In the genomic region with DNA sequence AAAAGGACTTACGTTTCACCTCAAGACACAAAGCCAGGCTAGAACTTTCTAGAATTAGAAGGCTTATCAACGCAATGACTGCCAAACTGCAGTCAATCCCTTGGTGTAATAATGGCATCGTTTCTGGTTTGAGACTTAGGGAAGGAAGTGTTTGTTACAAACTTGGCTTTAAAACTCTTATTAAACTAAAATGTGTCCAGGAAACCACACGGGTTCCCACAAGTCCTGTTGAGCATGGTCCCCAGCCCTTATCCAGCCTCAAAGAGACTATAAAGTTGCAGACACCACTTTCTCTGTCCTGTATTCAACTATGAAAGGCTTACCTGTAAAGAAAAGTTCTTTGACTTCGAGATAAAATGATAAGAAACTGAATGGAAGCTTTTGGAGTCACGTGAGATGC, we compare ENCODE assay signal across 18 mouse cellular contexts.
A peak's percentile ranks its signal among the peaks of the same experiment; 100 is the strongest.
DNase-seq lines count a peak whose midpoint lies in the region; ATAC-seq and TF ChIP-seq lines count a peak whose summit lies in the region.
"Had no signal": no experiment of that assay in that cellular context is flagged by ENCODE, and none has a peak within 500 bp of the region (broad histone marks: within the 10 kb centered on the region; RNA-seq: fewer than 3 reads in every experiment).

No protein-coding gene starts in this region.

- ATAC-seq in embryonic facial prominence, embryonic 14.5 days (ENCODE audit: low read depth) = no peak
- ATAC-seq in hindbrain, postnatal 0 days = no peak
- no peak for ATAC-seq in hindbrain, embryonic 11.5 days (ENCODE audit: low FRiP score)
- ATAC-seq in lung, embryonic 14.5 days (ENCODE audit: insufficient read depth) = no peak
- no peak for ATAC-seq in intestine, embryonic 15.5 days
- ATAC-seq: forebrain, embryonic 15.5 days had no signal

- no peak for TF ChIP-seq CTCF in hindbrain, postnatal 0 days (IDR thresholded peaks at IDR 0.05; ENCODE audit: low read depth)
- TF ChIP-seq CTCF in lung, embryonic 14.5 days (IDR thresholded peaks at IDR 0.05; ENCODE audit: low read depth) = no peak

- no peak overlapping the region for H3K4me3 ChIP-seq in embryonic facial prominence, embryonic 14.5 days (ENCODE audit: low read depth, low read length)
- no peak overlapping the region for H3K4me3 ChIP-seq in embryonic facial prominence, embryonic 10.5 days
- no peak overlapping the region for H3K4me3 ChIP-seq in hindbrain, postnatal 0 days (ENCODE audit: low read length)
- no peak overlapping the region for H3K4me3 ChIP-seq in hindbrain, embryonic 11.5 days (ENCODE audit: low read depth, low read length)
- no peak overlapping the region for H3K4me3 ChIP-seq in lung, embryonic 14.5 days (ENCODE audit: low read depth, low read length)
- H3K4me3 ChIP-seq in intestine, embryonic 15.5 days (replicated peaks) = no peak overlapping the region
- H3K4me3 ChIP-seq: erythroblast, embryonic 14.5 days; forebrain, embryonic 15.5 days; midbrain, embryonic 10.5 days; neural tube, embryonic 13.5 days; stomach, embryonic 15.5 days had no signal

- no peak overlapping the region for H3K4me2 ChIP-seq in embryonic facial prominence, embryonic 14.5 days (ENCODE audit: low read depth, low read length)
- H3K4me2 ChIP-seq in hindbrain, postnatal 0 days (ENCODE audit: low read depth, low read length) = no peak overlapping the region
- no peak overlapping the region for H3K4me2 ChIP-seq in hindbrain, embryonic 11.5 days (replicated peaks; ENCODE audit: low read depth, low read length)
- H3K4me2 ChIP-seq in lung, embryonic 14.5 days = no peak overlapping the region
- no peak overlapping the region for H3K4me2 ChIP-seq in intestine, embryonic 15.5 days (replicated peaks)
- H3K4me2 ChIP-seq: forebrain, embryonic 15.5 days; neural tube, embryonic 13.5 days; stomach, embryonic 15.5 days had no signal

- peak overlapping the region; percentile 29 for H3K27ac ChIP-seq in embryonic facial prominence, embryonic 14.5 days (replicated peaks; ENCODE audit: low read depth, low read length)
- H3K27ac ChIP-seq in embryonic facial prominence, embryonic 10.5 days (replicated peaks) = no peak overlapping the region
- H3K27ac ChIP-seq in hindbrain, postnatal 0 days = 0 out of 2 replicates have a peak overlapping the region, but pooled peaks have one; percentile 11
- no peak overlapping the region for H3K27ac ChIP-seq in hindbrain, embryonic 11.5 days (ENCODE audit: low read depth, low read length)
- H3K27ac ChIP-seq in lung, embryonic 14.5 days (ENCODE audit: low read depth) = peak overlapping the region; percentile 58; the same call in 1 of the 2 replicates
- H3K27ac ChIP-seq in intestine, embryonic 15.5 days = peak overlapping the region; percentile 42; the same call in 1 of the 2 replicates
- H3K27ac ChIP-seq: forebrain, embryonic 15.5 days; midbrain, embryonic 10.5 days; neural tube, embryonic 13.5 days had no signal

- H3K9ac ChIP-seq in embryonic facial prominence, embryonic 14.5 days (ENCODE audit: low read depth, low read length) = no peak overlapping the region
- H3K9ac ChIP-seq in hindbrain, postnatal 0 days (replicated peaks; ENCODE audit: low read length) = no peak overlapping the region
- no peak overlapping the region for H3K9ac ChIP-seq in hindbrain, embryonic 11.5 days (ENCODE audit: low read depth, low read length)
- no peak overlapping the region for H3K9ac ChIP-seq in lung, embryonic 14.5 days
- no peak overlapping the region for H3K9ac ChIP-seq in intestine, embryonic 15.5 days
- H3K9ac ChIP-seq: forebrain, embryonic 15.5 days; neural tube, embryonic 13.5 days; stomach, embryonic 15.5 days had no signal

- no peaks in the 10 kb centered on the region for H3K9me3 ChIP-seq in embryonic facial prominence, embryonic 14.5 days (ENCODE audit: control insufficient read depth, low read length)
- no peaks in the 10 kb centered on the region for H3K9me3 ChIP-seq in embryonic facial prominence, embryonic 10.5 days
- H3K9me3 ChIP-seq in hindbrain, postnatal 0 days (ENCODE audit: low read length) = no peaks in the 10 kb centered on the region
- H3K9me3 ChIP-seq in hindbrain, embryonic 11.5 days (ENCODE audit: control insufficient read depth, low read length) = no peaks in the 10 kb centered on the region
- H3K9me3 ChIP-seq in lung, embryonic 14.5 days (ENCODE audit: low read depth, low read length) = no peaks in the 10 kb centered on the region
- H3K9me3 ChIP-seq in intestine, embryonic 15.5 days = no peaks in the 10 kb centered on the region
- H3K9me3 ChIP-seq: forebrain, embryonic 15.5 days; midbrain, embryonic 10.5 days; neural tube, embryonic 13.5 days; stomach, embryonic 15.5 days had no signal

- WGBS in embryonic facial prominence, embryonic 14.5 days = 81% methylated on average over 6 of the region's 6 CpGs
- 89% methylated on average over 6 of the region's 6 CpGs for WGBS in embryonic facial prominence, embryonic 10.5 days
- 88% methylated on average over 6 of the region's 6 CpGs for WGBS in hindbrain, postnatal 0 days
- 89% methylated on average over 6 of the region's 6 CpGs for WGBS in hindbrain, embryonic 11.5 days
- WGBS in lung, embryonic 14.5 days = 80% methylated on average over 6 of the region's 6 CpGs
- WGBS in intestine, embryonic 15.5 days = 82% methylated on average over 6 of the region's 6 CpGs

- 0 out of 2 replicates have a peak, but pooled peaks cover 2% of the 10 kb centered on the region for H3K36me3 ChIP-seq in embryonic facial prominence, embryonic 14.5 days (ENCODE audit: control insufficient read depth, insufficient read depth, low read length)
- H3K36me3 ChIP-seq in embryonic facial prominence, embryonic 10.5 days (replicated peaks) = no peaks in the 10 kb centered on the region
- H3K36me3 ChIP-seq in hindbrain, postnatal 0 days (ENCODE audit: insufficient read depth, low read length) = peaks cover 14% of the 10 kb centered on the region; the same call in 1 of the 2 replicates
- H3K36me3 ChIP-seq in hindbrain, embryonic 11.5 days (ENCODE audit: control insufficient read depth, insufficient read depth, low read length) = no peaks in the 10 kb centered on the region
- no peaks in the 10 kb centered on the region for H3K36me3 ChIP-seq in lung, embryonic 14.5 days (ENCODE audit: insufficient read depth)
- peaks cover 10% of the 10 kb centered on the region; the same call in 1 of the 2 replicates for H3K36me3 ChIP-seq in intestine, embryonic 15.5 days
- H3K36me3 ChIP-seq: forebrain, embryonic 15.5 days; midbrain, embryonic 10.5 days had no signal

- H3K27me3 ChIP-seq in embryonic facial prominence, embryonic 14.5 days (replicated peaks; ENCODE audit: control insufficient read depth, insufficient read depth, low read length) = no peaks in the 10 kb centered on the region
- H3K27me3 ChIP-seq in embryonic facial prominence, embryonic 10.5 days (replicated peaks; ENCODE audit: low read depth, poor library complexity, severe bottlenecking) = no peaks in the 10 kb centered on the region
- no peaks in the 10 kb centered on the region for H3K27me3 ChIP-seq in hindbrain, postnatal 0 days (ENCODE audit: insufficient read depth, low read length)
- H3K27me3 ChIP-seq in hindbrain, embryonic 11.5 days (ENCODE audit: control insufficient read depth, insufficient read depth, low read length) = no peaks in the 10 kb centered on the region
- H3K27me3 ChIP-seq in lung, embryonic 14.5 days (ENCODE audit: insufficient read depth, low read length) = no peaks in the 10 kb centered on the region
- no peaks in the 10 kb centered on the region for H3K27me3 ChIP-seq in intestine, embryonic 15.5 days (replicated peaks)
- H3K27me3 ChIP-seq: CH12.LX; forebrain, embryonic 15.5 days; neural tube, embryonic 13.5 days; stomach, embryonic 15.5 days had no signal

- H3K4me1 ChIP-seq in embryonic facial prominence, embryonic 14.5 days (ENCODE audit: control insufficient read depth, insufficient read depth, low read length) = peaks cover 16% of the 10 kb centered on the region; the same call in 1 of the 2 replicates
- peaks cover 5% of the 10 kb centered on the region for H3K4me1 ChIP-seq in embryonic facial prominence, embryonic 10.5 days
- H3K4me1 ChIP-seq in hindbrain, postnatal 0 days (ENCODE audit: insufficient read depth, low read length) = no peaks in the 10 kb centered on the region
- H3K4me1 ChIP-seq in hindbrain, embryonic 11.5 days (replicated peaks; ENCODE audit: control insufficient read depth, insufficient read depth, low read length) = no peaks in the 10 kb centered on the region
- H3K4me1 ChIP-seq in lung, embryonic 14.5 days (ENCODE audit: insufficient read depth) = peaks cover 8% of the 10 kb centered on the region
- peaks cover 5% of the 10 kb centered on the region; the same call in 1 of the 2 replicates for H3K4me1 ChIP-seq in intestine, embryonic 15.5 days (replicated peaks)
- H3K4me1 ChIP-seq: forebrain, embryonic 15.5 days; neural tube, embryonic 13.5 days; stomach, embryonic 15.5 days had no signal

- no peak for DNase-seq in embryonic facial prominence, embryonic 14.5 days (ENCODE audit: low spot score)
- DNase-seq in embryonic facial prominence, embryonic 10.5 days (ENCODE audit: low spot score) = no peak
- no peak for DNase-seq in hindbrain, postnatal 0 days (ENCODE audit: low spot score)
- no peak for DNase-seq in hindbrain, embryonic 11.5 days (ENCODE audit: low spot score)
- no peak for DNase-seq in lung, embryonic 14.5 days
- DNase-seq in lung, postnatal 14 days = no peak
- no peak for DNase-seq in spleen, postnatal 10 days (ENCODE audit: low spot score in 2 of 2)
- DNase-seq: adrenal gland, postnatal 10 days; cerebellum, adult 9-10 months; embryo, embryonic 11 days; thymus, postnatal 14 days had no signal

Comparison
In these comparisons a context has a peak if more than half of its experiments do, and no peak if none do; other contexts are left out.
1. H3K27ac ChIP-seq: peak in embryonic facial prominence, embryonic 14.5 days (single experiment), hindbrain, postnatal 0 days (single experiment), lung, embryonic 14.5 days (single experiment) and intestine, embryonic 15.5 days (single experiment); none in embryonic facial prominence, embryonic 10.5 days (single experiment) and hindbrain, embryonic 11.5 days (single experiment).